In genomic region chr3:29291633-29292032, GRCm38 (mm10) we compare ENCODE assay signal across 16 mouse cellular contexts.
"Had no signal": no experiment of that assay in that cellular context is flagged by ENCODE, and none has a peak within 500 bp of the region (broad histone marks: within the 10 kb centered on the region; RNA-seq: fewer than 3 reads in every experiment).

No protein-coding gene starts in this region.

- DNase-seq: kidney, adult 11 months; kidney, adult 8-10 months; kidney, postnatal 10 days; kidney, postnatal 36 days; layer of hippocampus, postnatal 36 days; liver, embryonic 13.5 days; lung, adult 2 months; lung, postnatal 14 days; lung, postnatal 4 days; right cerebral cortex, adult 18-20 months; right cerebral cortex, postnatal 14 days; right cerebral cortex, postnatal 4 days; thymus, postnatal 25 days had no signal

- H3K4me2 ChIP-seq: kidney, embryonic 15.5 days; liver, embryonic 13.5 days had no signal

- H3K27me3 ChIP-seq: kidney, embryonic 15.5 days; liver, embryonic 13.5 days had no signal

- H3K27ac ChIP-seq: kidney, embryonic 15.5 days; left cerebral cortex, adult 2 months; liver, embryonic 13.5 days; stomach, postnatal 0 days had no signal

- H3K36me3 ChIP-seq: kidney, embryonic 15.5 days; liver, embryonic 13.5 days had no signal

- H3K9ac ChIP-seq: kidney, embryonic 15.5 days; liver, embryonic 13.5 days had no signal

- H3K9me3 ChIP-seq: kidney, embryonic 15.5 days; liver, embryonic 13.5 days had no signal

- H3K4me3 ChIP-seq: kidney, embryonic 15.5 days; left cerebral cortex, adult 2 months; liver, embryonic 13.5 days had no signal

- H3K4me1 ChIP-seq: kidney, embryonic 15.5 days; liver, embryonic 13.5 days had no signal
